Comparison of ENCODE assay signal across 28 mouse cellular contexts in genomic region chr3:80050920-80051319, GRCm38 (mm10).
"Had no signal": no experiment of that assay in that cellular context is flagged by ENCODE, and none has a peak within 500 bp of the region (broad histone marks: within the 10 kb centered on the region; RNA-seq: fewer than 3 reads in every experiment).

No protein-coding gene starts in this region.

- H3K9me3 ChIP-seq: heart, embryonic 13.5 days; heart, embryonic 15.5 days; hindbrain, embryonic 10.5 days; hindbrain, embryonic 12.5 days; intestine, embryonic 15.5 days; limb, embryonic 10.5 days; limb, embryonic 12.5 days; liver, embryonic 13.5 days; liver, embryonic 15.5 days had no signal

- ATAC-seq: hindbrain, embryonic 16.5 days; inflammation-experienced regulatory T-cells, adult 6 months; intestine, embryonic 15.5 days; intestine, postnatal 0 days had no signal

- DNase-seq: gastrocnemius, adult 2 months; gastrocnemius, postnatal 10 days; gastrocnemius, postnatal 25 days; heart, adult 2 months; heart, postnatal 10 days; heart, postnatal 4 days; kidney, adult 2 months; kidney, adult 9 months; kidney, postnatal 10 days; kidney, postnatal 25 days; kidney, postnatal 4 days; liver; liver, embryonic 13.5 days had no signal

- H3K27me3 ChIP-seq: heart, embryonic 13.5 days; heart, embryonic 15.5 days; hindbrain, embryonic 12.5 days; intestine, embryonic 15.5 days; limb, embryonic 12.5 days; liver, embryonic 13.5 days; liver, embryonic 15.5 days had no signal

- H3K4me1 ChIP-seq: hindbrain, embryonic 12.5 days; intestine, embryonic 15.5 days; limb, embryonic 10.5 days; limb, embryonic 12.5 days had no signal

- H3K27ac ChIP-seq: gastrocnemius, adult 2 months; hindbrain, embryonic 10.5 days; hindbrain, embryonic 12.5 days; hindbrain, embryonic 14.5 days; intestine, embryonic 15.5 days; layer of hippocampus, adult 2 months; left cerebral cortex, adult 2 months; limb, embryonic 10.5 days; limb, embryonic 12.5 days; liver, embryonic 13.5 days; liver, embryonic 15.5 days had no signal

- H3K4me3 ChIP-seq: gastrocnemius, adult 2 months; heart, adult 2 months; heart, embryonic 13.5 days; heart, embryonic 15.5 days; hindbrain, embryonic 10.5 days; hindbrain, embryonic 12.5 days; intestine, embryonic 15.5 days; layer of hippocampus, adult 2 months; left cerebral cortex, adult 2 months; limb, embryonic 10.5 days; limb, embryonic 12.5 days; liver, embryonic 13.5 days; liver, embryonic 15.5 days had no signal

- H3K4me2 ChIP-seq: heart, embryonic 13.5 days; heart, embryonic 15.5 days; hindbrain, embryonic 12.5 days; hindbrain, embryonic 14.5 days; intestine, embryonic 15.5 days; limb, embryonic 12.5 days; liver, embryonic 11.5 days; liver, embryonic 13.5 days; liver, embryonic 15.5 days had no signal

- H3K36me3 ChIP-seq: heart, embryonic 13.5 days; heart, embryonic 15.5 days; hindbrain, embryonic 10.5 days; hindbrain, embryonic 12.5 days; intestine, embryonic 15.5 days; limb, embryonic 10.5 days; limb, embryonic 12.5 days; liver, embryonic 13.5 days; liver, embryonic 15.5 days had no signal

- H3K9ac ChIP-seq: heart, embryonic 13.5 days; heart, embryonic 15.5 days; hindbrain, embryonic 12.5 days; hindbrain, embryonic 14.5 days; intestine, embryonic 15.5 days; limb, embryonic 12.5 days; liver, embryonic 13.5 days; liver, embryonic 15.5 days had no signal
